Mouse (Mus musculus): ENCODE data around the gene Srd5a3. TPM values are rescaled to one million over a fixed set of nuclear protein-coding genes. Genes with fewer than 3 reads are reported as not detected.

Gene Srd5a3
- polyA plus RNA-seq (2012; rRNA removed): 14.3 and 14.5 TPM in 2 replicates

DNA sequence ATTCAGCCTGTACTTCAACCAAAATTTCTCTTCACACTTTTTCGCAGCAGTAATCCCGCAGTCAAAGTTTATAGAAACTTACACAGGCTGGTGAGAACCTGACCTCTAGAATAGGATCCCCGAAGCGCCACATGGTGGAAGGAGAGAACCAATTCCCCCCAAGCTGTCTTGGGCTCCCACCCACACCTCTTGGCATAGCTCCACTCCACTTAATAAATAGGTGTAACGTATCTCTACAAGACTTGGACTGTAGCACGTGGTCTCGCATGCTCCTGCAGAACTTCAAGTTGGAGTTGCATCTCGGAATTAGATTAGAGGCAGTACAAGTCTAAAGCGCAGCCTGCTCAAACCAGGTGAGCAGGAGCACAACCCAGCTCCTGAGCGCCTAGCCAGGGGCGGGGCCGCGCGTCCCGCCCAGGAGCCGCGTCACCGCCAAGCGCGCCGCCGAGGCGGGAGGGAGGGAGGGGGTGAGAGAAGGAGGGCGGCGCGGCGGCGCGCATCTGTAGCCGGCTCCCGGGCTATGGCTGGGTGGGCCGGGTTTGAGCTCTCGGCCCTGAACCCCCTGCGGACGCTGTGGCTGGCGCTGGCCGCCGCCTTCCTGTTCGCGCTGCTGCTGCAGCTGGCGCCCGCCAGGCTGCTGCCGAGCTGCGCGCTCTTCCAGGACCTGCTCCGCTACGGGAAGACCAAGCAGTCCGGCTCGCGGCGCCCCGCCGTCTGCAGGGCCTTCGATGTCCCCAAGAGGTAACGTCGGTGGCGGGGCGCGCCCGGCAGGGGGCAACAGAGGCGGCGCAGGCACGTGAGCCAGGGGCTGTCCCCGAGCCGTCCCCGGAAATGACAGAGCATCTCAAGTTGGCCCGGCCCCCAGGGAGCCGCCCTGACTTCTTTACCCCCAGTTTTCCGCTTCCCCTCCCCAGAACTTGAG lies at the start of gene Srd5a3:
TSS of gene Srd5a3 (plus strand) at position 464 of the 922 bp plus-strand sequence.

DNA sequence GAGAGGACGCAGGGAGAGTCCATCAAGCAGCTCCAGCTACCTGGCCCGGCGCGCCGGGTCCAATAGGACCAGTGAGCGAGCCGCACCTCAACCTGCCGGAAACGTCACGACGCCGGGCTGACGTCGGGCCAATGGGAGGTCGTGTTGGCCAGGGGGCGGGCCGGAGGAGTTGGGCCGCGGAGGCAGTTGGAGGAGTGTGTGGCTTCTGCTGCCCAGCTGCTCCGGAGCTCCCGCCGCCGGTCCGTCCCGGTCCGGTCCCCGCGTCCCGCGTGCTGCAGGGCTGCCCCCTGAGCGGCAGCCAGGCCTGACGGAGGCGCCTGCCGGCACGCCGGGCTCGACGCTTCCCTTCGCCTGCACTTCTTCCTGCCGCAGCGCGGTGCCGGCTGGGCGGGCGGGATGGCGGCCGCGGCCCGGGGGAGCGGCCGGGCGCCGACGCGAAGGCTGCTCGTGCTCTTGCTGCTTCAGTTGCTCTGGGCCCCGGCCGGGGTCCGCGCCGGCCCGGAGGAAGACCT lies 43.7 kb downstream of the Srd5a3 start, which contains the start of gene Tmem165:
TSS of gene Tmem165 (plus strand) at position 131 of the 512 bp plus-strand sequence.

Other genes with a start within 250 kb of the Srd5a3 start
- 18.6 and 20.1 TPM in 2 replicates for gene Kdr, start 161.8 kb upstream of the Srd5a3 start, polyA plus RNA-seq (2012; rRNA removed)
- 57.8 and 67.3 TPM in 2 replicates for gene Tmem165, start 43.6 kb downstream of the Srd5a3 start, polyA plus RNA-seq (2012; rRNA removed)
- gene Clock, start 164.5 kb downstream of the Srd5a3 start, polyA plus RNA-seq (2012; rRNA removed): 13.9 and 14.8 TPM in 2 replicates
- not detected in 2 replicates for gene Pdcl2, start 190.9 kb downstream of the Srd5a3 start, polyA plus RNA-seq (2012; rRNA removed)
- gene Nmu, start 223.5 kb downstream of the Srd5a3 start, polyA plus RNA-seq (2012; rRNA removed): 0.27 and 0.33 TPM in 2 replicates

All from central nervous system, embryonic 18 days (tissue).